Mouse (Mus musculus) urinary bladder, postnatal 4 days (tissue): ENCODE data around the gene Mpeg1.

ENCODE experiments used
- DNase-seq, 2 experiments: peaks; one replicate each; pipeline ENCODE4 v3.0.0; 2021 to 2022; ENCODE audit warnings: low spot score in 2 of 2

The Mpeg1 gene

GRCm38 (mm10) chr19:12465530-12466144 is 5.1 kb downstream of the Mpeg1 start:
- DNase-seq, result no peak

- DNase-seq, result peak in 1 of 2 experiments; percentile 59
Observed at GRCm38 (mm10) chr19:12466204-12466603, 5.6 kb downstream of the Mpeg1 start.

- no peak for DNase-seq
Observed at GRCm38 (mm10) chr19:12467436-12467835, 6.9 kb downstream of the Mpeg1 start.

- DNase-seq, result no peak
Observed at GRCm38 (mm10) chr19:12471866-12472265, 11.3 kb downstream of the Mpeg1 start.

GRCm38 (mm10) chr19:12472381-12472976 is 11.9 kb downstream of the Mpeg1 start:
- peak in 1 of 2 experiments; percentile 34 for DNase-seq

- DNase-seq, result peak in 1 of 2 experiments; percentile 19
Observed at GRCm38 (mm10) chr19:12473201-12473641, 12.6 kb downstream of the Mpeg1 start.

GRCm38 (mm10) chr19:12473951-12474350 is 13.4 kb downstream of the Mpeg1 start:
- DNase-seq, result peak in 1 of 2 experiments; percentile 29

- DNase-seq, result peak; percentile 88 to 91
Observed at GRCm38 (mm10) chr19:12475380-12476250, 15.0 kb downstream of the Mpeg1 start.

- DNase-seq, result no peak
Observed at GRCm38 (mm10) chr19:12476721-12477270, 16.2 kb downstream of the Mpeg1 start.

- DNase-seq, result no peak
Observed at GRCm38 (mm10) chr19:12478369-12478768, 17.8 kb downstream of the Mpeg1 start.

- no peak for DNase-seq
Observed at GRCm38 (mm10) chr19:12483782-12484181, 23.2 kb downstream of the Mpeg1 start.

GRCm38 (mm10) chr19:12484210-12484609 is 23.6 kb downstream of the Mpeg1 start:
- DNase-seq, result no peak

- DNase-seq, result no peak
Observed at GRCm38 (mm10) chr19:12485223-12485622, 24.6 kb downstream of the Mpeg1 start.

GRCm38 (mm10) chr19:12485631-12486030 is 25.1 kb downstream of the Mpeg1 start:
- no peak for DNase-seq

GRCm38 (mm10) chr19:12486875-12487274 is 26.3 kb downstream of the Mpeg1 start:
- DNase-seq, result peak; percentile 72 to 84

GRCm38 (mm10) chr19:12487511-12488204 is 27.1 kb downstream of the Mpeg1 start:
- DNase-seq, result no peak

GRCm38 (mm10) chr19:12488205-12488966 is 27.8 kb downstream of the Mpeg1 start:
- peak; percentile 61 to 62 for DNase-seq

- DNase-seq, result peak in 1 of 2 experiments; percentile 50
Observed at GRCm38 (mm10) chr19:12488969-12489674, 28.5 kb downstream of the Mpeg1 start.

GRCm38 (mm10) chr19:12489675-12490570 is 29.3 kb downstream of the Mpeg1 start:
- DNase-seq, result no peak
